Mouse (Mus musculus) mesoderm, embryonic 11.5 days (tissue): ENCODE data around the gene Cldn12.

Experiments
- DNase-seq: peaks from one replicate; pipeline ENCODE4 v3.0.0-alpha.2; 2012; ENCODE audit warnings: low read depth, low spot score

Cldn12 gene

DNA sequence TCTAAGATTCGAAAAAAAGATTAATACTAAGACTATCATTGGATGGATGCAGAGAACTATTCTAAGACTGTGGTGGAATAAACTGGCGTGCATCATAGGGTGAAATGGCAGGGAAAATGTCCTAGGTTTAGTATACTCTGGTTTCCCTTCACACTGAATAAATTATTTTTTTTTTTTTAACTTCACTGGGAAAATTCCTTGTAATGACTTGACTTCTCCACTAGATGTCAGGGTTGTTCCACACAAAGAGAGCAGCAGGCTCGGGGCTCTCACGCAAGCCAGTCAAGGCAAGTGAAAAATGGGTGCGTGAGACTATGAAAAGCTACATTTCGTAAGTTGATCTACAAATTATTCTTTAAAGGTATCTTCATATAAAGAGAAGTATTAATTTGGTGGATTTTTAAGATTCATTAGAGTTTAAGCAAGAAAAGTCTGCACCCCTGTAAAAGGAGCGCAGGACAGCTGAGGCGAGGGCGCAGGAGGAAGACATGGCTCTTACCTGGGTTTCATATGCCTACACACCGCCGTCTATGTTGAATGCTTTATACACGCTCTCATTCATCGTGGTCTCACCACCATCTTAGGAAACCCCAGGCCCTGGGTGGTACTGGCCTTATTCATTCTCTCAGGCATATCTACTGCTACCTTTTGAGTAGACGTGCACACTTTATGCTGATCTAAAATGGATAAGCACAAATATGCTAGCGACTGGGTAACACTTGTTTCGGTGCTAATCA lies 20.3 kb downstream of the Cldn12 start:
- peak; percentile 72 for DNase-seq

DNA sequence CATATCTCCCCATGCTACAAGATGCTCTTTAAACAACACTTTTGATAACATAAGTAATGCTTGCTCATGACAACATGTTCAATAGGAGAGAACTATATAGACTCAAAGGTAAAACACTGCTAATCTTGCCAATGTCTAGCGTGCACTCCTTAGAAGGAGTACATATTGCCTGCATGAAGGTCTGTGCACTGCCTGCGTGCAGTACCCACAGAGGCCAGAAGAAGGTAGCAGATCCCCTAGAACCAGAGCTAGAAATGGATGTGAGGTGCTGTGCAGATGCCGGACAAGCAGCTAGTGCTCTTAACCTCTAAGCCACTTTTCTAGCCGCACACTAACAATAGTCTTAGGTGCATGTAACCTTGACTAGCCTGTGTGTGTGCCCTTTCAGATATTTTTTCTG lies 22.6 kb downstream of the Cldn12 start:
- no peak for DNase-seq

DNA sequence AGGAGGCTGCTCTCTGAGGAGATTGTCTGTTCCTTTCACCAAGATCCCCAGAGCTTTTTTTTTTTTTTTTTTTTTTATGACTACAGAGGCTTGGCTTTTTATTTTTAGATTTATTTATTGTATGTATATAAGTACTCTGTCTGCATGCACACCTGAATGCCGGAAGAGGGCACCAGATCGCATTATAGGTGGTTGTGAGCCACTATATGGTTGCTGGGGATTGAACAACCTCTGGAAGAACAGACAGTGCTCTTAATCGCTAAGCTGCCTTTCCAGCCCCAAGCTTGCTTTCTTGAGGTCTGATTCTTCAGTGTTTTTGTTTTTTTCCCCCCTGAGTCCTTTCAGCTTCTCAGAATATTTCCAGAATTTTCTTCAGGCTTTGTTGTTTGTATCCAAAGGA lies 28.7 kb downstream of the Cldn12 start:
- DNase-seq, result no peak

DNA sequence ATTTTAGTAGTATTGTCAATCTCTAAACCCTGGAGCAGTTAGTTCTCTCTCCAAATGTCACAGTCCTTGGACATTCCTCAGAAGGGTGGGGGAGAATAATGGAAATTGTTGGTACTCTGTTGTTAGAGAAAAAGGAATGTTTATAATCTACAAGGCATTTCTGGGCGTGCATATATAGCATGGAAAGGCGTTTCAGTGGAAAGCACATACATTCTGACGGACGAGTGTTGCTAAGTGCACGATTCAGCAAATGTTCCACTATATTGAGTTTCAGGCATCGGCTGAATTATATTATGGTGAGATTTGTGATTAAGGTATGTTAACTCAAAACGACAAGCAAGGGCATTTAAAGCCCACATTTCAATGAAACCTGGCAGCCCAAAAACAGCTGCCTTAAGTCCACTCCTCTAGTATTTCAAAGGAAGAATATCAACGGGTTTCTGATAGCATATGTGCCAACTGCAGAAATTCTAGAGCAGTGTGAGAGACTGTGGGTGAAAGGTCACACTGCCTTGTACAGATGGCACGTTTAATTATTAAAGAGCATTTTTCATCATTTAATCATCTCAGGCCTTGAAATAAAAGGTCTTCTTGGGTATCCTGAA lies 31.4 kb downstream of the Cldn12 start:
- no peak for DNase-seq

DNA sequence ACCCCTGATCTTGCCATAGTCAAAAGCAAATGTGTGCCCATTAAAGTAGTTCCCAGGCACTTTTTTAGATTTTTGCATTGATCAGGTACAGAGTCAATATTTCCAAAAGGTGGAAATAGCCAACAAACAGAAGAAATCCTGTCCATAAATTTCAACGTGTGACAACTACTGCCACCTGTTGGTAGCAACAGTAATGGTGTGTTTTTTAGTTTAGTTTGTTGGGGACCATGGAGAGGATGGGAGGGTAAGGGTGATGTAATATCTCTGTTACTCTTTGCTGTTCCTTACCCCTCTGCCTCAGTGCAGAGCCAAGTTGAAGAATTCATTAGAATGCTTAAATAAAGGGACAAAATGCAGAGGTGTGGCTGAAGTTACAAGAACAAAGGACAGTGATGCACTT lies 33.1 kb downstream of the Cldn12 start:
- DNase-seq, result no peak

DNA sequence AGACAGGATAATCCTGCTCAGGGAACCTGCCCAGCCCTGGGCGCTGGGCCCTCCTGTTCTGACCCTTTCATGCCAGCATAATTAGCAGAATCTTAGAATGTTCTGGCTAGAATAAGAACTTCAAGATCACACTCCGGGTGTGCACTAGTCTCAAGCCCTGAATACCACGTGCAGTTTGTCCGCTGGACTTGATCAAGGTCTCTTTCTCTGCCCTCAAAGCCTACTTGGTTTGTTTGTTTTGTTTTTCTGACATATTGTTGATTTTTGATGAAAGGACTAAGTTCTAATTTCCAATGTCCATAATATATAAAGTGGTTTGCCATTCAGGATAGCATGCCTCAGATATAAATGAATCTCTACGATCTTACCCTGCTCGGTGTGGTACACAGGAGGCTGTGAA lies 35.7 kb downstream of the Cldn12 start, which contains the start of gene 1700015F17Rik:
1700015F17Rik (minus strand) TSS at position 101 of the 400 bp plus-strand sequence.
- no peak for DNase-seq

DNA sequence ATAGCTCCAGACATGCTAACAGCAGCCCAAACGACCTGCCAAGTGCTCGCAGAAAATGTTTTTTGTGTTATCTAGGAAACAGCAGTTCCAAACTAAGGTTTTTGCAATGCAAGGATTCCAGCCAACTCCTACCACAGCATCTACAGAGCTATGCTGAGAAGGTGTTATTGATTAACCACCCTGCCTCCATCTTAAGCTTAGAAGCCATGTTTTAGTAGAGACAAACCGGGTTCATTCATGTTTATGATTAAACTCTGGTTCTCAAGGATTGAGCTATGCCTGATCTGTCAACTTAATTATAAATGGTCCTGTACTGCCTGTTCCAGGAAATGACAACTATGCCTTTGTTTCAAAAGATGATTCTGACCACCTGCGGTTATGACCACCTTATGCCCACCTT lies 38.6 kb downstream of the Cldn12 start:
- DNase-seq, result no peak

DNA sequence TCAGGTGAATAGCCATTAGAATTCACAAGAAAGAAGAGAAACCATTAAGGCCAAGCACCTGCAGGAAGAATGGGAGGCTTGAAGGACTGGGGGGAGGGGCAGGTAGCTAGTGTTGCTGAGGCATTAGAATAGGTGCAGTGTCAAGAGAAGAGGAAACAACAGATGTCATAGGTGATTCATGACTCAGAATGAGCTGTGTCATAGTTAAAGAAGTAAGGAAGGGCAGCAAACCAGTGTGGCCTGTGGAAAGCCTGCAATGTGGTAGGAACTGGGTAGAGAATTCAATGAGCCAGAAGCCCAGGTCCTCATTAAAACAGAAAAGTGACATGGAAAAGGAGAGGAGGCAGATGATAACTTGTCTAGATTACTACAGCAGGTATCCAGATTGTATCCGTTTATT lies 49.5 kb downstream of the Cldn12 start:
- DNase-seq, result no peak
